Mouse (Mus musculus) lung, postnatal 4 days (tissue): ENCODE measurements around the gene Pzp.
A peak's percentile ranks its signal among the peaks of the same experiment; 100 is the strongest.

Experiments used
- DNase-seq, 2 experiments: peaks; one replicate each; pipeline ENCODE4 v3.0.0; 2021

The Pzp gene

DNA sequence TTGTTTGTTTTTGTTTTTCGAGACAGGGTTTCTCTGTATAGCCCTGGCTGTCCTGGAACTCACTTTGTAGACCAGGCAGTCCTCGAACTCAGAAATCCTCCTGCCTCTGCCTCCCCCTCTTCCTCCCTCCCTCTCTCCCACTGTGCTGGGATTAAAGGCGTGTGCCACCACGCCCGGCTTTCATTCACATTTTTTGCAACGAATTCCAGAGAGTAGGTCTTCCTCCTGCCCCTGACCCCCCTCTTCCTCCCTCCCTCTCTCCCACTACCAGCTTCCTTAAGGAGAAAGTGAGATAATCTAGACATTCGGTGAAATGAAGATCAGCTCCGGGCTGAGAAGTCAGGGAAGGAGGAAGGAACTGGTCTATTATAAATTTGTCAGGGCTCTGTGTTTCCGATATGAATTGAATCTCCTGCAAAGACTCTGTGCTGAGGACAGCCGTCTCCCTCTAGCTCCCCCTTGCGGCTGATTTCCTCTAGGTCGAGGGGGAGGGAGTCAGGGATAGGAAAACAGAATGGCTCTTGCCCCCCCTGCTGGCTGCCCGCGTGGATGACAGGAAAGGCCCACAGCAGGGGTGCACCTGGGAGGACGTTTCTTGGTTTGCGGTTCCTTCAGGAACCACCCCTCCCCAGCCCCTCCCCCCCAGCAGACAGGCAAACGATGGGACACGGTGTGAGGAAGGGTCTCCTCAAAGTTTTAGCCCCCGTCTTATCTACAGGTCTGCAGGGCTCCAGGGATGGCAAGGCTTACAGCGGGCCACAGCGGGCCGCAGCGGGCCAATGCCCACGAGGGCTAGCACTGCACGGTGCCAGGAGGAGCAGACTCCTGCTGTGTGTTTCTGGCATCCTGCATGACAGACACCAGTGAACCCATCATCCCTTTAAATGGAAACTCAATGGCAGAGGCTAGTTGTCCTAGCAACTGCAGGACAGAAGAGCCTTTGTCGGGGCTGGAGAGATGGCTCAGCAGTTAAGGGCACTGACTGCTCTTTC is 46.8 kb downstream of the Pzp start:
- DNase-seq: peak; percentile 89 to 96

- no peak for DNase-seq
Measured at GRCm38 (mm10) chr6:128477495-128477894, 49.0 kb downstream of the Pzp start.

GRCm38 (mm10) chr6:128474112-128474511 is 52.4 kb downstream of the Pzp start:
- DNase-seq: no peak

- DNase-seq: peak; percentile 63 to 74
Measured at GRCm38 (mm10) chr6:128469451-128469850, 57.1 kb downstream of the Pzp start.

GRCm38 (mm10) chr6:128467298-128467697 is 59.2 kb downstream of the Pzp start:
- no peak for DNase-seq

DNA sequence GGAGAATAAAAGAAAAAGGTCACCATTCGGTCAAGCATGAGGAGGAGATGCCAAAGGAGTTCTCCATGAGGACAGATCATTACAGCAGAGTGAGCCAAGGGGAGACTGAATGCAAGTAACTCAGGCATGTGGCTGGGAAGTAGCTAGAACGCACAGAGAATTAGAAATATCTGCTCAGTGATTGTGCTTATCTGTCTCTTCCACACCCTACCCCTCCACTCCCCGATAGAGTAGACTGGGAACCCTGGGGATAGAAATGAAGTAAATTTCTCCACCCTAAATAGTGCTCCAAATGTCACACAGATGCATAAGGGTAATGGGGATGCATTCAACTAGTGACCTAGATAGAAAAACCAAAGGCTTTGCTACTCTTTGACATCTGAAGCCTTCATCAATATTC is 60.0 kb downstream of the Pzp start:
- DNase-seq: no peak

GRCm38 (mm10) chr6:128466043-128466442 is 60.5 kb downstream of the Pzp start:
- DNase-seq: no peak

DNA sequence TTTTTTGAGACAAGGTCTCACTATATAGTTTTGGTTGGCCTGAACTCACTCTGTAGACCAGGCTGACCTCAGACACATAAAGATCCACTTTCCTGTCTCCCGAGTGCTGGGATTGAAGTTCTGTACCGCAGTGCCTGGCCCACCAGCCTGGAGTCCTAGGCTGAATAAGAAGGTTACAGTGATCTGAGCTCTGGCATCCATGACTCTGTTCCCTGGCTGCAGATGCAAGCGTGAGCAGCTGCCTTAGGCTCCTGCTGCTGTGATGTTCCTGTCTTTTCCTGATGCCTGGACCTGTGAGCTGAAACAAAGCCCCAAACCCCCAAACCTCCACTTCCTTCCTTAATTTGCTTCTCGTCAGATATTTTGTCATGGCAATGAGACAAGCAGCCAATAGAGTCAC is 61.5 kb downstream of the Pzp start:
- no peak for DNase-seq

GRCm38 (mm10) chr6:128461606-128462005 is 64.9 kb downstream of the Pzp start:
- no peak for DNase-seq

- no peak for DNase-seq
Measured at GRCm38 (mm10) chr6:128460729-128461503, 65.6 kb downstream of the Pzp start.

DNA sequence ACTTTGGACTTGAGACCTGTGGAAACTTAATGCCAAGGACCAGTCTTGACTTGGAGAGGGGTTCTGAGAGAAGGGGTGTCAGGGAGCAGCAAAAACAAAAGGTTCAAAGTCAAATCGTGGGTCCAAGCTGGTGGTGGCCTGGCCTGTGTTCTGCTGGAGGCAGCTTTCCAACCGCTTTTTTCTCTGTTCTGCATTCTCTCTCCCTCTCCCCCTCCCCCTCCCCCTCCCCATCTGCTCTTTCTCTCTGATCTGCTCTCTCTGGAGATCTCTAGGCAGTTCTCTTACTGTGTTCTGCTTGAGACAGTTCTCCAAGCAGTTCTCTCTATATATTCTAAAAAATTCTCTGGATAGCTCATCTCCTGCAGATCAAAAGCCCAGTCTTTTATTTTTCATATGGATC is 66.2 kb downstream of the Pzp start:
- no peak for DNase-seq

- no peak for DNase-seq
Measured at GRCm38 (mm10) chr6:128457186-128457585, 69.3 kb downstream of the Pzp start.

- no peak for DNase-seq
Measured at GRCm38 (mm10) chr6:128455835-128456605, 70.5 kb downstream of the Pzp start.

- no peak for DNase-seq
Measured at GRCm38 (mm10) chr6:128447063-128447462, 79.5 kb downstream of the Pzp start.

DNA sequence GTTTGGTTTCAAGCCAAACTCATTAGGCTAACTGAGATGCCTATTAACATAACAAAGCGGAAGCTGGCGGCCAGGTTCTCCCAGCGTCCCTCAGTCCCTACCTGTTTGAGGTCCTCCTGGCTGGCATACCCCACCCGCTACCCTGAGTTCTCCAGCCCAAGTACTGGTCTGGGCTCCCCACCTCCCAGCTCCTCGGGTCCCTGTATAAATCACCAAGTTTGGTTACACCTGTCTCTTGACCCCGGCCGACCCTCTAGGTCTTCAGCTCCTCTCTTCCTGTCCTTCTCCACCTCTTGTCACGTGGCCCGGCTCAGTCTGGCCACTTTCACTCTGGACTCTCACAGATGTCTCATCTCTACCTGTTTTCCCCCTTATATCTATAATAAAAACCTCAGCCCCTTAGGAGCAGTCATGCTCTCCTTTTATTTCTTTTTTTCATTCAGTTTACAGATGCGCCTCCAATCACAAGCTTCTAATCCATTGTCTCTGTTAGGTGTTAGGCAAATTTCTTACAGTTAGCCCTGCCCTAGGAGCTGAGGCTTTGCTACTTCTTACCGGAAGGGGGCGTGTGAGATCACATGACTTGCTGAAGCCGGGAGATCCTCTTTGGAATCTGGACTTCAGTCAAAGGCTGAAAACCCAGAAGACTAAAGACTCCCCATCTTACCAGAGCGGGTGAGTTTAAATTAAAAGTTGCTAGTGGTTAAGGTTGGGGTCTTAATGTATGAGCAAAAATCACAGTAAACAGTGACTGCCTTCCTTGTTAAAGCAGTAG is 80.6 kb downstream of the Pzp start:
- peak; percentile 35 to 69 for DNase-seq

- DNase-seq: no peak
Measured at GRCm38 (mm10) chr6:128440238-128440637, 86.3 kb downstream of the Pzp start.

DNA sequence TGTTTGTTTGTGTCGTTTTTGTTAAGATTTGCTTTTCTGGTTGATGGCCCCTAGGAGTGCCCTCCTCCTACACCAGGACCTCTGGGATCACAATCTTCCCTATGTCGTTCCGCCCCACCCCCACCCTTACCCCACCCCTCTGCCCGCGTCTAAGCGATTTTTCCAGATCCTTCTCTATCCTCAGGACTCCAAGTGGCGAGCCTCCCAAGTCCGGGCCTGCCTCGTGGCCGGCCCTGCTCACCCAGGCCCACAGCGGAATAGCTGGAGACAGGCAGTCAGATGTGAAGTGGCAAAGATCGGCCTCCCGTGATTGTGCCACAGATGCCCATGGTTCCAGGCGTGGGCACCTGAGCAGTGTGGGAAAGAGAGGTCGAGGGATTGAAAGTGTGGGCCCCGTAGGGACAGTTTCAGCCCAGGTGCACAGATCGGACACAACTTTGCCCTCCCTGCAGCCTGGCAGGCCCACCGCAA is 87.6 kb downstream of the Pzp start:
- peak; percentile 28 to 52 for DNase-seq

GRCm38 (mm10) chr6:128438317-128438870 is 88.1 kb downstream of the Pzp start, which contains the start of gene Fkbp4:
TSS of gene Fkbp4 (minus strand) at chr6:128438677.
- peak; percentile 96 to 97 for DNase-seq

- peak; percentile 78 to 86 for DNase-seq
Measured at GRCm38 (mm10) chr6:128437731-128438316, 88.7 kb downstream of the Pzp start.

DNA sequence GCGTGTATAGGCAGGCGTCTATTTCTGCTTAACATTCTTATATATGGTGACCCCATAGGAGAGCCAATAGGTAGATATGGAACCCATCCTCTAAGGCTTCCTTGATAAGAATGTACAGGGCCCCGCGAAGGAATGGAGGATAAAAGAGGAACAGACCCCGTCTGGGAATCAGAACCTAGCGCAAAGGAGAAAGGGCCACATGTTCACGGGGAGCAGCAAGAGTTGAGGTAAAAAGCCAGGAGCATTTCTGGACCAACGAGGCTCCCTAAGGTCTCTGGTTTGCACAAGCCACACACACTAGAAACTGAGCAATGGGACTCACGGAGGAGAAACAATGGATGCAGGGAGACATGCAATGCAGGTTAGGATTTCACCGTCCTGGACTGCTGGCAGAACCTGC is 89.2 kb downstream of the Pzp start:
- DNase-seq: no peak

GRCm38 (mm10) chr6:128436356-128437005 is 90.0 kb downstream of the Pzp start:
- DNase-seq: no peak
